ENCODE assay signal across 8 mouse cellular contexts in genomic region chr4:103119229-103120027, GRCm38 (mm10). TPM values are rescaled to one million over a fixed set of nuclear protein-coding genes. Genes with fewer than 3 reads are reported as not detected.
DNase-seq lines count a peak whose midpoint lies in the region; ATAC-seq lines count a peak whose summit lies in the region.

No protein-coding gene starts in this region.

- no peaks in the 10 kb centered on the region for H3K27me3 ChIP-seq in intestine, embryonic 14.5 days (replicated peaks; ENCODE audit: control insufficient read depth, insufficient read depth, low read length)
- H3K27me3 ChIP-seq in megakaryocyte, embryonic 14.5 days (replicated peaks) = no peaks in the 10 kb centered on the region

- peak overlapping the region; percentile 94 for H3K9ac ChIP-seq in intestine, embryonic 14.5 days (ENCODE audit: low read length)

- H3K4me1 ChIP-seq in intestine, embryonic 14.5 days (replicated peaks; ENCODE audit: control insufficient read depth, insufficient read depth, low read length) = peaks cover 27% of the 10 kb centered on the region
- H3K4me1 ChIP-seq in megakaryocyte, embryonic 14.5 days = peaks cover 43% of the 10 kb centered on the region

- intact Hi-C loops in left cerebral cortex, postnatal 10 days (cut with DNase I) = loop anchor here (10.0 kb wide), 1 partner anchor 135 kb away; no protein-coding TSS in a partner anchor

- ATAC-seq in intestine, embryonic 14.5 days (replicated peaks; ENCODE audit: low FRiP score, low TSS enrichment, low read depth) = peak; percentile 68

- H3K27ac ChIP-seq in intestine, embryonic 14.5 days (ENCODE audit: low read depth) = peak overlapping the region; percentile 97

- H3K4me3 ChIP-seq in intestine, embryonic 14.5 days (ENCODE audit: low read depth, low read length) = peak overlapping the region; percentile 90
- H3K4me3 ChIP-seq in megakaryocyte, embryonic 14.5 days (replicated peaks) = peak overlapping the region; percentile 94

- H3K36me3 ChIP-seq in intestine, embryonic 14.5 days (ENCODE audit: control insufficient read depth, insufficient read depth, low read length) = peaks cover 9% of the 10 kb centered on the region
- H3K36me3 ChIP-seq in megakaryocyte, embryonic 14.5 days (replicated peaks; ENCODE audit: low read length) = peaks cover 20% of the 10 kb centered on the region

- no peaks in the 10 kb centered on the region for H3K9me3 ChIP-seq in intestine, embryonic 14.5 days (ENCODE audit: control insufficient read depth, low read length)
- no peaks in the 10 kb centered on the region for H3K9me3 ChIP-seq in megakaryocyte, embryonic 14.5 days

- DNase-seq in adrenal gland, adult (ENCODE audit: inconsistent age in 2 of 2, low spot score in 1 of 2) = peak; percentile 91 to 95
- DNase-seq in embryo, embryonic 11 days = peak; percentile 92
- DNase-seq in gastrocnemius, postnatal 25 days = peak; percentile 89
- DNase-seq in intestine, embryonic 14.5 days (ENCODE audit: low spot score) = peak; percentile 85
- DNase-seq in left cerebral cortex, postnatal 10 days (ENCODE audit: extremely low spot score in 1 of 2, low spot score in 2 of 2) = peak; percentile 29 to 88
- DNase-seq in right cerebral cortex, adult 2 months (ENCODE audit: low spot score in 2 of 2) = peak; percentile 52 to 59
- peak; percentile 35 for DNase-seq in urinary bladder, postnatal 10 days (ENCODE audit: low spot score)

- peak overlapping the region; percentile 69 for H3K4me2 ChIP-seq in intestine, embryonic 14.5 days (ENCODE audit: low read length)

- WGBS in intestine, embryonic 14.5 days = under 1% methylated on average over 86 of the region's 111 CpGs

RNA-seq across cellular contexts. Expression of gene Wdr78, which starts 5.1 kb away (rescaled TPM):
- 1 to 10 TPM in 1 of 2 experiments, under 1 TPM in 1; 0.59 to 1.1 TPM for total RNA-seq in gastrocnemius, postnatal 25 days (2021)
- 2.0 TPM in 2 replicates for polyA plus RNA-seq in intestine, embryonic 14.5 days (2014; fragmentation: Nextera tagmentation; extraction: Ambion mirVana)
- 1 to 10 TPM; 7.5 to 8.7 TPM for total RNA-seq in left cerebral cortex, postnatal 10 days (2021)
- 0.43 and 0.47 TPM in 2 replicates for polyA plus RNA-seq in megakaryocyte, embryonic 14.5 days (2012; ENCODE audit: insufficient read depth, low replicate concordance)

RNA-seq across cellular contexts. Expression of gene Mier1, which starts 5.2 kb away (rescaled TPM):
- 10 to 100 TPM; 17.3 to 20.3 TPM for total RNA-seq in gastrocnemius, postnatal 25 days (2021)
- polyA plus RNA-seq in intestine, embryonic 14.5 days (2014; fragmentation: Nextera tagmentation; extraction: Ambion mirVana) = 39.9 and 40.3 TPM in 2 replicates
- 10 to 100 TPM; 47.0 to 48.3 TPM for total RNA-seq in left cerebral cortex, postnatal 10 days (2021)
- polyA plus RNA-seq in megakaryocyte, embryonic 14.5 days (2012; ENCODE audit: insufficient read depth, low replicate concordance) = 1.2 and 2.3 TPM in 2 replicates

Comparison
In these comparisons a context has a peak if more than half of its experiments do, and no peak if none do; other contexts are left out.
1. Peak in every context shown above with its lines: DNase-seq, ATAC-seq, H3K4me3 ChIP-seq and H3K27ac ChIP-seq.
2. DNase-seq: peak in every context shown above with its lines; median percentile 93 in adrenal gland, adult; 92 in embryo, embryonic 11 days; 89 in gastrocnemius, postnatal 25 days; 85 in intestine, embryonic 14.5 days; 58 in left cerebral cortex, postnatal 10 days; 56 in right cerebral cortex, adult 2 months; 35 in urinary bladder, postnatal 10 days.
3. RNA of gene Wdr78, which starts 5.1 kb away (total RNA-seq): 7.5 to 8.7 TPM in left cerebral cortex, postnatal 10 days; 0.59 to 1.1 TPM in gastrocnemius, postnatal 25 days; every median in the first group is over 4 times any median in the second.